Mouse (Mus musculus) liver, embryonic 13.5 days (tissue): Measurements from ENCODE around the gene Ankrd54. TPM values are rescaled to one million over a fixed set of nuclear protein-coding genes. Genes with fewer than 3 reads are reported as not detected.

ENCODE experiments used
- ATAC-seq: fragments of 200-750 bp; cut with Nextera tagmentation; 2 replicates; pipeline ENCODE4 v1.8.0; 2017; ENCODE audit warnings: low read depth, mild to moderate bottlenecking, moderate number of reproducible peaks, moderate library complexity
- DNase-seq: peaks from one replicate; pipeline ENCODE4 v3.0.0; 2022
- H3K27ac ChIP-seq: fragments of 300-500 bp; sonication (generic); 2 replicates; pipeline ENCODE4 v1.5.1; 2015; ENCODE audit warnings: moderate library complexity, mild to moderate bottlenecking, inconsistent platforms
- H3K27me3 ChIP-seq: fragments of 300-500 bp; sonication (generic); 2 replicates; pipeline ENCODE4 v1.6.1; 2015; ENCODE audit warnings: mild to moderate bottlenecking, inconsistent platforms
- H3K36me3 ChIP-seq: fragments of 300-500 bp; sonication (generic); 2 replicates; pipeline ENCODE4 v1.6.1; 2015; ENCODE audit warnings: mild to moderate bottlenecking, inconsistent platforms
- H3K4me1 ChIP-seq: fragments of 300-500 bp; sonication (generic); replicated peaks from 2 replicates; pipeline ENCODE4 v1.6.1; 2015; ENCODE audit warnings: inconsistent platforms
- H3K4me2 ChIP-seq: fragments of 300-500 bp; sonication (generic); 2 replicates; pipeline ENCODE4 v1.6.1; 2015; ENCODE audit warnings: inconsistent platforms, mild to moderate bottlenecking, moderate library complexity
- H3K4me3 ChIP-seq: fragments of 300-500 bp; sonication (generic); replicated peaks from 2 replicates; pipeline ENCODE4 v1.5.1; 2015; ENCODE audit warnings: mild to moderate bottlenecking, inconsistent platforms
- H3K9ac ChIP-seq: fragments of 300-500 bp; sonication (generic); 2 replicates; pipeline ENCODE4 v1.6.1; 2015; ENCODE audit warnings: mild to moderate bottlenecking, inconsistent platforms
- H3K9me3 ChIP-seq: fragments of 300-500 bp; sonication (generic); replicated peaks from 2 replicates; pipeline ENCODE4 v1.6.1; 2016; ENCODE audit warnings: inconsistent platforms
- WGBS: fragments of 180-500 bp; shearing (Covaris S2); methylation state at CpG from one replicate; pipeline ENCODE4 v1.1.7; 2015; ENCODE audit not compliant: insufficient replicate concordance; 5-methylcytosine and 5-hydroxymethylcytosine counted together
- polyA plus RNA-seq: library from polyadenylated mRNA; unstranded; fragments of >200 nt; fragmentation: Nextera tagmentation; extraction: Ambion mirVana; gene quantifications from 2 replicates; pipeline ENCODE4 v1.2.1, GENCODE M21; 2015

The Ankrd54 gene
- polyA plus RNA-seq, 1 experiment from 2014 or later: 47.9 TPM

GRCm38 (mm10) chr15:79100391-79100790 lies 37.7 kb upstream of the Ankrd54 start:
- WGBS: 72% methylated on average over 4 of the region's 4 CpGs
- ATAC-seq: no peak
- peaks cover 36% of the 10 kb centered on the region for H3K4me1 ChIP-seq
- no peaks in the 10 kb centered on the region for H3K9me3 ChIP-seq
- no peak overlapping the region for H3K9ac ChIP-seq
- peaks cover 10% of the 10 kb centered on the region for H3K36me3 ChIP-seq
- no peak overlapping the region for H3K4me2 ChIP-seq
- no peak for DNase-seq
- H3K27me3 ChIP-seq: no peaks in the 10 kb centered on the region
- H3K27ac ChIP-seq: no peak overlapping the region
- H3K4me3 ChIP-seq: no peak overlapping the region

GRCm38 (mm10) chr15:79099456-79099855 lies 36.8 kb upstream of the Ankrd54 start:
- peaks cover 29% of the 10 kb centered on the region for H3K4me1 ChIP-seq
- no peak overlapping the region for H3K4me3 ChIP-seq
- H3K9ac ChIP-seq: no peak overlapping the region
- ATAC-seq (no peak), DNase-seq (no peak)
- H3K27me3 ChIP-seq: no peaks in the 10 kb centered on the region
- peaks cover 19% of the 10 kb centered on the region for H3K36me3 ChIP-seq
- H3K27ac ChIP-seq: no peak overlapping the region
- H3K4me2 ChIP-seq: no peak overlapping the region
- no peaks in the 10 kb centered on the region for H3K9me3 ChIP-seq
- 33% methylated on average over 4 of the region's 4 CpGs for WGBS

GRCm38 (mm10) chr15:79098868-79099267 lies 36.2 kb upstream of the Ankrd54 start:
- Histone ChIP-seq H3K27ac (no peak overlapping the region), H3K4me2 (no peak overlapping the region), H3K9ac (no peak overlapping the region), H3K4me1 (peaks cover 29% of the 10 kb centered on the region), H3K4me3 (no peak overlapping the region), H3K36me3 (peaks cover 25% of the 10 kb centered on the region), H3K9me3 (no peaks in the 10 kb centered on the region), H3K27me3 (no peaks in the 10 kb centered on the region)
- no peak for DNase-seq
- 20% methylated on average over 7 of the region's 7 CpGs for WGBS
- no peak for ATAC-seq

GRCm38 (mm10) chr15:79098220-79098619 lies 35.5 kb upstream of the Ankrd54 start:
- Histone ChIP-seq H3K27me3 (no peaks in the 10 kb centered on the region), H3K27ac (no peak overlapping the region; the same call in 1 of the 2 replicates), H3K4me3 (no peak overlapping the region), H3K9ac (no peak overlapping the region), H3K9me3 (no peaks in the 10 kb centered on the region), H3K36me3 (peaks cover 31% of the 10 kb centered on the region), H3K4me2 (no peak overlapping the region), H3K4me1 (peaks cover 29% of the 10 kb centered on the region)
- ATAC-seq: no peak
- DNase-seq: no peak
- WGBS: 65% methylated on average over 5 of the region's 5 CpGs

- Histone ChIP-seq H3K27me3 (no peaks in the 10 kb centered on the region), H3K9ac (peak overlapping the region; percentile 11; the same call in 1 of the 2 replicates), H3K27ac (peak overlapping the region; percentile 47; the same call in 1 of the 2 replicates), H3K4me3 (no peak overlapping the region), H3K9me3 (no peaks in the 10 kb centered on the region), H3K4me2 (no peak overlapping the region), H3K36me3 (peaks cover 37% of the 10 kb centered on the region), H3K4me1 (peaks cover 29% of the 10 kb centered on the region)
- ATAC-seq (peak; percentile 76), DNase-seq (peak; percentile 27)
- WGBS: 15% methylated on average over 6 of the region's 6 CpGs
Observed at GRCm38 (mm10) chr15:79097611-79098025, 34.9 kb upstream of the Ankrd54 start.

GRCm38 (mm10) chr15:79097135-79097534 lies 34.4 kb upstream of the Ankrd54 start:
- DNase-seq (no peak), ATAC-seq (no peak)
- Histone ChIP-seq H3K4me2 (no peak overlapping the region), H3K9ac (peak overlapping the region; percentile 11; the same call in 1 of the 2 replicates), H3K9me3 (no peaks in the 10 kb centered on the region), H3K27me3 (no peaks in the 10 kb centered on the region), H3K4me3 (no peak overlapping the region), H3K4me1 (peaks cover 29% of the 10 kb centered on the region), H3K27ac (peak overlapping the region; percentile 47; the same call in 1 of the 2 replicates), H3K36me3 (peaks cover 42% of the 10 kb centered on the region)
- WGBS: 45% methylated on average over 2 of the region's 2 CpGs

- Histone ChIP-seq H3K9me3 (no peaks in the 10 kb centered on the region), H3K27ac (no peak overlapping the region), H3K4me2 (no peak overlapping the region), H3K9ac (no peak overlapping the region), H3K36me3 (peaks cover 48% of the 10 kb centered on the region), H3K27me3 (no peaks in the 10 kb centered on the region), H3K4me1 (peaks cover 29% of the 10 kb centered on the region), H3K4me3 (no peak overlapping the region)
- 75% methylated on average over 3 of the region's 3 CpGs for WGBS
- DNase-seq: no peak
- no peak for ATAC-seq
Observed at GRCm38 (mm10) chr15:79096556-79096955, 33.9 kb upstream of the Ankrd54 start.

GRCm38 (mm10) chr15:79095483-79095882 lies 32.8 kb upstream of the Ankrd54 start:
- H3K27me3 ChIP-seq: no peaks in the 10 kb centered on the region
- WGBS: 78% methylated on average over 5 of the region's 5 CpGs
- peaks cover 29% of the 10 kb centered on the region for H3K4me1 ChIP-seq
- DNase-seq (no peak), ATAC-seq (no peak)
- H3K9ac ChIP-seq: no peak overlapping the region
- no peak overlapping the region for H3K4me3 ChIP-seq
- H3K27ac ChIP-seq: no peak overlapping the region
- H3K4me2 ChIP-seq: no peak overlapping the region
- peaks cover 59% of the 10 kb centered on the region for H3K36me3 ChIP-seq
- no peaks in the 10 kb centered on the region for H3K9me3 ChIP-seq

GRCm38 (mm10) chr15:79093083-79093839 lies 30.6 kb upstream of the Ankrd54 start:
- WGBS: 78% methylated on average over 7 of the region's 7 CpGs
- Histone ChIP-seq H3K27ac (no peak overlapping the region), H3K9me3 (no peaks in the 10 kb centered on the region), H3K4me1 (peaks cover 22% of the 10 kb centered on the region), H3K4me3 (no peak overlapping the region), H3K27me3 (no peaks in the 10 kb centered on the region), H3K4me2 (no peak overlapping the region), H3K9ac (no peak overlapping the region), H3K36me3 (peaks cover 81% of the 10 kb centered on the region)
- ATAC-seq: no peak
- no peak for DNase-seq

GRCm38 (mm10) chr15:79092284-79092683 lies 29.6 kb upstream of the Ankrd54 start:
- H3K27ac ChIP-seq: no peak overlapping the region
- 81% methylated on average over 6 of the region's 6 CpGs for WGBS
- no peak overlapping the region for H3K4me2 ChIP-seq
- H3K9me3 ChIP-seq: no peaks in the 10 kb centered on the region
- H3K27me3 ChIP-seq: no peaks in the 10 kb centered on the region
- no peak overlapping the region for H3K4me3 ChIP-seq
- no peak for ATAC-seq
- H3K36me3 ChIP-seq: peaks cover 89% of the 10 kb centered on the region
- no peak for DNase-seq
- H3K4me1 ChIP-seq: peaks cover 12% of the 10 kb centered on the region
- H3K9ac ChIP-seq: no peak overlapping the region

- H3K9ac ChIP-seq: no peak overlapping the region
- no peak for ATAC-seq
- no peak for DNase-seq
- H3K4me1 ChIP-seq: peaks cover 37% of the 10 kb centered on the region
- no peaks in the 10 kb centered on the region for H3K27me3 ChIP-seq
- no peak overlapping the region for H3K4me2 ChIP-seq
- no peak overlapping the region for H3K27ac ChIP-seq
- no peaks in the 10 kb centered on the region for H3K9me3 ChIP-seq
- whole genome bisulfite sequencing: 87% methylated on average over 7 of the region's 7 CpGs
- peaks cover 81% of the 10 kb centered on the region for H3K36me3 ChIP-seq
- H3K4me3 ChIP-seq: no peak overlapping the region
Observed at GRCm38 (mm10) chr15:79079567-79079966, 16.9 kb upstream of the Ankrd54 start.
